Mouse (Mus musculus): Measurements from ENCODE around the gene Gm21312.
"Not testable (repeated sequence)": the region's sequence is repeated elsewhere in the genome, so short reads cannot be mapped to it uniquely, and the experiment has no call there.

Gene Gm21312

DNA sequence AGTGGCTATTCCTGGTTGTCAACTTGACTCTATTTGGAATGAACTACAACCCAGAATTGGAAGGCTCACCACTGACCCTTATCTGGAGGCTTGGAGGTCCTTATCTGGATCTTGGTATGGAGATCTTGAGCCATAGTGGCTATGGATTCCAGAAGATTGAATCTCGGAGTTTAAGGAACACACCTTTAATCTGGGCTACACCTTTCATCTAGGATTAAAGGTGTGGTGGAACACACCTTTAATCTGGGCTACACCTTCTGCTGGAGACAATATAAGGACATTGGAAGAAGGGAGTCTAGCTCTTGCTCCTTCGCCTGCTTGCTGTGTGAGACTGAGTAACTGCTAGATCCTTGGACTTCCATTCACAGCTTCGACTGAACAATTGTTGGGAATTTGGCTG is at the start of gene Gm21312:
Gm21312 (plus strand) TSS at position 301 of the 400 bp plus-strand sequence.
- not testable (repeated sequence) for DNase-seq

GRCm38 (mm10) chr10:104142687-104143086 is 34.1 kb upstream of the Gm21312 start, which contains the start of gene Gm21293:
TSS of gene Gm21293 (plus strand) at chr10:104142987.
- not testable (repeated sequence) for DNase-seq

DNA sequence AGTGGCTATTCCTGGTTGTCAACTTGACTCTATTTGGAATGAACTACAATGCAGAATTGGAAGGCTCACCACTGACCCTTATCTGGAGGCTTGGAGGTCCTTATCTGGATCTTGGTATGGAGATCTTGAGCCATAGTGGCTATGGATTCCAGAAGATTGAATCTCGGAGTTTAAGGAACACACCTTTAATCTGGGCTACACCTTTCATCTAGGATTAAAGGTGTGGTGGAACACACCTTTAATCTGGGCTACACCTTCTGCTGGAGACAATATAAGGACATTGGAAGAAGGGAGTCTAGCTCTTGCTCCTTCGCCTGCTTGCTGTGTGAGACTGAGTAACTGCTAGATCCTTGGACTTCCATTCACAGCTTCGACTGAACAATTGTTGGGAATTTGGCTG is 25.6 kb upstream of the Gm21312 start, which contains the start of gene Gm6763:
Gm6763 (plus strand) TSS at position 301 of the 400 bp plus-strand sequence.
- not testable (repeated sequence) for DNase-seq

DNA sequence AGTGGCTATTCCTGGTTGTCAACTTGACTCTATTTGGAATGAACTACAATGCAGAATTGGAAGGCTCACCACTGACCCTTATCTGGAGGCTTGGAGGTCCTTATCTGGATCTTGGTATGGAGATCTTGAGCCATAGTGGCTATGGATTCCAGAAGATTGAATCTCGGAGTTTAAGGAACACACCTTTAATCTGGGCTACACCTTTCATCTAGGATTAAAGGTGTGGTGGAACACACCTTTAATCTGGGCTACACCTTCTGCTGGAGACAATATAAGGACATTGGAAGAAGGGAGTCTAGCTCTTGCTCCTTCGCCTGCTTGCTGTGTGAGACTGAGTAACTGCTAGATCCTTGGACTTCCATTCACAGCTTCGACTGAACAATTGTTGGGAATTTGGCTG is 17.1 kb upstream of the Gm21312 start, which contains the start of gene Gm8764:
Gm8764 (plus strand) TSS at position 301 of the 400 bp plus-strand sequence.
- DNase-seq, result not testable (repeated sequence)

DNA sequence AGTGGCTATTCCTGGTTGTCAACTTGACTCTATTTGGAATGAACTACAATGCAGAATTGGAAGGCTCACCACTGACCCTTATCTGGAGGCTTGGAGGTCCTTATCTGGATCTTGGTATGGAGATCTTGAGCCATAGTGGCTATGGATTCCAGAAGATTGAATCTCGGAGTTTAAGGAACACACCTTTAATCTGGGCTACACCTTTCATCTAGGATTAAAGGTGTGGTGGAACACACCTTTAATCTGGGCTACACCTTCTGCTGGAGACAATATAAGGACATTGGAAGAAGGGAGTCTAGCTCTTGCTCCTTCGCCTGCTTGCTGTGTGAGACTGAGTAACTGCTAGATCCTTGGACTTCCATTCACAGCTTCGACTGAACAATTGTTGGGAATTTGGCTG is 8.6 kb upstream of the Gm21312 start, which contains the start of gene Gm21304:
Gm21304 (plus strand) TSS at position 301 of the 400 bp plus-strand sequence.
- DNase-seq, result not testable (repeated sequence)

DNA sequence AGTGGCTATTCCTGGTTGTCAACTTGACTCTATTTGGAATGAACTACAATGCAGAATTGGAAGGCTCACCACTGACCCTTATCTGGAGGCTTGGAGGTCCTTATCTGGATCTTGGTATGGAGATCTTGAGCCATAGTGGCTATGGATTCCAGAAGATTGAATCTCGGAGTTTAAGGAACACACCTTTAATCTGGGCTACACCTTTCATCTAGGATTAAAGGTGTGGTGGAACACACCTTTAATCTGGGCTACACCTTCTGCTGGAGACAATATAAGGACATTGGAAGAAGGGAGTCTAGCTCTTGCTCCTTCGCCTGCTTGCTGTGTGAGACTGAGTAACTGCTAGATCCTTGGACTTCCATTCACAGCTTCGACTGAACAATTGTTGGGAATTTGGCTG is 8.4 kb downstream of the Gm21312 start, which contains the start of gene Gm20765:
Gm20765 (plus strand) TSS at position 301 of the 400 bp plus-strand sequence.
- not testable (repeated sequence) for DNase-seq

- DNase-seq, result not testable (repeated sequence)
Observed at GRCm38 (mm10) chr10:104193742-104194141, 16.9 kb downstream of the Gm21312 start, which contains the start of gene Gm4340. TSS of gene Gm4340 (plus strand) at chr10:104194042.

DNA sequence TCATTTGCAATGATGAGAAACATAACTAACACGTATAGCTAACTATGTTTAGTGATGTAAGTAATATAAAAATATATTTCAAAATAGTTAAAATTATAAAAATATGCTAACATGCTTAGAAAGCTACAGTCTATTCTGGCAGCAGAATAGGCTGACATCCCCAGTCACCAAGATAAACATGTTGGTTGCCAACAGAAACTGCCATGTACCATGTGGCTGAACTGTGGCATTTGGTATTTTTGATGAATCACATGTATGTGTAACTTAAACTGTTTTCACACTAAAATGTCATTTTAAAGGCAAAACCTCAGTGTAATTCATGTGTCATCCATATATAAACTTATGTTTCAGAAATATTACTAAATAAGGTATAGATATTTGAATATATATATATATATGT is 32.8 kb downstream of the Gm21312 start:
- DNase-seq, result no peak

- no peak for DNase-seq
Observed at GRCm38 (mm10) chr10:104210268-104210990, 33.6 kb downstream of the Gm21312 start.

DNA sequence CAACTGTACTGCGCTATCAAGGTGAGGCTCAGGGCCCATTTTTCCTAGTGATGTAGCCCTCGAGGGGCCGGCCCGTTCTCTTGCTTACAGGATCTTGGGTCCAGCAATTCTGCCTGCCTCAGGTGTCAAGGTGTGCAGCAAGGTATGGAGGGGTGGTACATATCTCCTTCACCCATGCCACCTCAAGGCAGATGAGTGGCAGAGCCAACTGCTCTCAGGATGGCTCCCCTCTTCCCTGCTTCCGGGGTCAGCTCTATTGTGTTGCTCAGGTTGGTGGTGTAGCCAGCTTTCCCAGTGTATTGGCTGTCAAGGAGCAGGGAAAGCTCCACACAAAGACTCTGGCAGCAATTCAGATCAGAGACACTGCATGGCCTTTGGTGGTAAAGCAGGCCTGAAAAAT is 37.7 kb downstream of the Gm21312 start:
- DNase-seq, result no peak

DNA sequence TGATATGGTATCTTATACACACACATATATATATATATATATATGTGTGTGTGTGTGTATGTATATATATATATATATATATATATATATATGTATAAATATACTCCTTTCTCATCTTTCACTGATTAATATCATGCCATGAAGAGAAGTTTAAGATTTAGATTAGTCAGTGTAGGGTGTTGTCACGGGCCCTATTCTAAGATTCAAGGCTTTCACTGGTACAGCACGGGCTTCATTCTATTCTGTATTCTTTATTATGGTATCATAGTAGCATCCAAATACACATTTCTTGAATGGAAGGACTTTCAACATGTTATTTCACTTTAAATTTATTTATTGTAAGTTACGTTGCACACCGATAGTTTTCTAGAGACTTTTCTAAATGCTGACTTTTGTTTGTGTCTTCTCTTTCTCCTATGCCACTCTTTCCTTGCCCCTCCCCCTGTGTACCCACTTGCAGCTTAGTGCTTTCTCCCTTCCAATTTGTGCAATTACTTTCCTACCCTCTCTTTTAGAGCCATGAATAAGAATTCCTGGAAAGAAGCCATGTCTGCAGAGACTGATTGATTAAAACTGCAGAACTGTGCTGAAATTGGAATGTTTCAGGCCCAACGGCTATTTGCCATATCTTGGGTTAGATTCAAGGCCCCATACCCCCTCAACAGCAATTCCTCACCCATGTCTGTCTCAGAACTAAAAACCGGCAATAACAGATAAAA is 43.6 kb downstream of the Gm21312 start:
- no peak for DNase-seq
